Mouse (Mus musculus) hindlimb bud, embryonic 11.5 days (tissue): ENCODE data around the gene Arl8b.
"Not testable (repeated sequence)": the region's sequence is repeated elsewhere in the genome, so short reads cannot be mapped to it uniquely, and the experiment has no call there.

Source experiments
- DNase-seq: peaks from one replicate; pipeline ENCODE4 v3.0.0-alpha.2; 2012; ENCODE audit warnings: low read depth, low spot score; ENCODE audit errors: extremely low spot score

Gene Arl8b

GRCm38 (mm10) chr6:108833963-108834697 lies 51.2 kb downstream of the Arl8b start:
- no peak for DNase-seq

DNA sequence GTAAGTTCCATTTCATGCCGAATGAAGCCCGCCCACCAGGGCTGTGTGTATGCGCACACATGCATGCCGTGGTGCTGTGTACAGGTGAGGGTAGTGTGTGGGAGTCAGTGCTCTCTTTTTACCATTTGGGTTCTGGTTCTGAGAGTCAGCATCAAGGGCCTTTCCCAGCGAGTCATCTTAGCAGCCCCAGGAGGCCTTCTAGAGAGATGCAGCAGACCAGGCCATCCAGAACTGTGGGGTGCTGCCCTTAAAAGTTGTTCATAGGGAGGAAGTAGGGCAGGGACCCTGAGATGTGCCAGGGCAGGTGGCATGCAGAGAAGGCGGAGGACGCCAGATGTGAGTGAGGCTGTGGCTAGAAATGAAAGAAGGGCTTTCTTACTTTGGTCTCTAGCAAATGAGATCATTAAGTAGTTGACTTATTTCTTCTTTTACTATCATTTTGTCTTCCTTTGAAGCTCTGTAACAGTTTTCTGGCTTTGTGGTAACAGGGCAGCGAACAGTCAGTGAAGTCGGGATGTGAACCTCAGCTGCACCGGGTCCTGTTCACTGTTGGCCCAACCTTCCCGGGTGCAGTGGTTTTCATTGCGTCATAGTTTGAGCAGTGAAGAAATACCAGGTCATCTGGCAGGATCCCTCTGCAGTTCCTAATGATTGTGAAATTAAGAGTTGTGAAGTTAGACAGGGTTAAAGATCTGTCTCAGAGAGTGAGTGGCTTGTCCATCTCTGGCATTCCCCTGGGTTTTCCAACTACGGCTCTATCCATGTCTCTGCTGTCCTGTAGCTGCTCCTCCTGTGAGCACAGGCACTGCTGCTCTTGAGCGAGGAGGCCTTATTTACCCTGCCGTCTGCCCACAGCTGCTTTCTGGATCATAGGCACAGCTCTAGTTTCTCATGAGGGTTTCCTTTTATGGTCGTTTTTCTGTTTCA lies 53.1 kb downstream of the Arl8b start:
- no peak for DNase-seq

DNA sequence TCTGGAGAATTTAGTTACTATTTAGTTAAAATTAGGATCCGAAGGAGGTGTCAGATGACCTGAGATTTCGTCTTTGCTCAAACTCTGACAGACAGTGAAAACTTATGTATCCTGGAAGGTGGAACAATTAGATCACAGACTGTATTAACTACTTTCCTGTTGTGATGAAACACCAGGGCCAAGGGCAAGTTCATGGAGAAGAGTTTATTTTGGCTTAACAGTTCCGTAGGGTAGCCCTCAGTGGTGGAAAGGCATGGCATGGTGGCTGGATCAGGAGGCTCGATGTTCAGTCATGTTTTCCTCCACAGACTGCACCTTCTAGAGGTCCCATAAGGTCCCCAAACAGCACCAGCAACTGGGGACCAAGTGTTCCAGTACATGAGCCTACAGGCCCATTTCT lies 54.2 kb downstream of the Arl8b start:
- no peak for DNase-seq

DNA sequence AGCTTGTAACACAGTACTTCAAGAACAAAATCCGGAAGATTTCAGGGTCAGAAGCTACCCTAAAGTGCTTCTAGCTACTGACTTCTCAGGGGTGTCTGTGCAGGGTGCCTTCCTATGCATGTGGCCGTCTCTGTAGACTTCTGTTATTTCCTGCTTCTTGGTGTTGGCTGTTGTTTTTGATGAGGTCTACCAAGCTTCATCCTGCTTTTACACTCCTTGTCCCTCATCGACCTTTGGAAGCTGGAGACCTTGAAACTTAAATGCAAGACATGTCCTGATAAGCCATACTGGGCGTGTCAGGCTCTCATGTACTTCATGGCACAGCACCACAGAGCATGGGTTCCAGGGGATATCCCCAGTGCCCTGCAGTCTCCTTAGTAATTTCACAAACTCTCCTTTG lies 55.1 kb downstream of the Arl8b start:
- DNase-seq: no peak

- no peak for DNase-seq
Observed at GRCm38 (mm10) chr6:108839432-108839831, 56.5 kb downstream of the Arl8b start.

- no peak for DNase-seq
Observed at GRCm38 (mm10) chr6:108840861-108841640, 58.2 kb downstream of the Arl8b start.

DNA sequence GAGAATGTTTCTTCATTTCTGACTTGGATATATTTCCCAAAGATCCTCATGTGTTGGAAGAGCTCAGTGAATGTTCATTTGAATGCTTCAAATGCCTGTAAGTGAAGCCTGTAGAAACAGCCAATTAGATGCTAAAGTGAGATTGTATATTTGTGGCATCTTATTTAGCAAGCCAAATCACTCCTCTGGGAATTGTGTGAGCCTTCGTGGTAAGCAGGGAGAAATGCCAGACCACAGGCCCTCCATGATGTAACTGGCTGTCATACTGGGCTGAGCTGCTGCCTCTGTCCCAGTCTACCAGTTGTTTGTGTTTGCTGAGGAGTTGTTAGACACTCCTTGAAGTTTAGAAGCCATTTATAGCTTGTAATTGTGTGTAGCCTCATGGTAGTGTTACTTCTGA lies 60.8 kb downstream of the Arl8b start:
- DNase-seq: no peak

DNA sequence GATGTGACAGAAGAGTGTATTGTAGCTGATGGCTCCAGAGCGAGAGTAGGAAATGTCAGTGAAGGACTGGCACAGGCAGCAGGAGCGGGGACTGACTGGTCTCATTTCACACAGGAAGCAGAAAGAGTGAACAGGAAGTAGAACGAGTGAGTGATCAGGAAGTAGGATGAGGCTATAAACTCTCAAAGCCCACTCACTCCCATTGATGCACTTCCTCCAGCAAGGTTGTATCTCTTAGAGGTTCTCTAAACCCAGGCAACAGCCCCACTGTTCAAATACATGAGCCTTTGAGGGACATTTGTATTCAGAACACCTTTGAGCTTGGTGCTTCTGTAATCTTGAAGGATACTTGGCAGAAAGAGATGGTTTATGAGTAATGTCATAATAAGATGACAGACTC lies 61.2 kb downstream of the Arl8b start:
- DNase-seq: no peak

DNA sequence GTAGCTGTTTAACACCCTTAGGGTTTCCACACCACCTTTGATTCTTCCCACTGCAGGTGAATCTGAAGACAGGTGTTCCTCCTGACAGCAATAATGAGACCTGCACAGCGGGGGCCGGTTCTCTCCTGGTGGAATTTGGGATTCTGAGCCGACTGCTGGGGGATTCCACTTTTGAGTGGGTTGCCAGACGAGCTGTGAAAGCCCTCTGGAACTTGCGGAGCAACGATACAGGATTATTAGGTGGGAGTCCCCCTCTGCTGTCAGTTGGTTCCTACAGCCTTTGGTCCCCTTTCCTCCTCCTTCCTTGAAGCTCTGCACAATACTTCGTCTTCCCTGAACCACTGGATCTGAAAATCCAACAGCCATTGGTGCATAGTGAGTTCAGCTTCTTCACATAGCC lies 61.9 kb downstream of the Arl8b start:
- no peak for DNase-seq

GRCm38 (mm10) chr6:108852088-108852670 lies 69.3 kb downstream of the Arl8b start:
- DNase-seq: no peak

DNA sequence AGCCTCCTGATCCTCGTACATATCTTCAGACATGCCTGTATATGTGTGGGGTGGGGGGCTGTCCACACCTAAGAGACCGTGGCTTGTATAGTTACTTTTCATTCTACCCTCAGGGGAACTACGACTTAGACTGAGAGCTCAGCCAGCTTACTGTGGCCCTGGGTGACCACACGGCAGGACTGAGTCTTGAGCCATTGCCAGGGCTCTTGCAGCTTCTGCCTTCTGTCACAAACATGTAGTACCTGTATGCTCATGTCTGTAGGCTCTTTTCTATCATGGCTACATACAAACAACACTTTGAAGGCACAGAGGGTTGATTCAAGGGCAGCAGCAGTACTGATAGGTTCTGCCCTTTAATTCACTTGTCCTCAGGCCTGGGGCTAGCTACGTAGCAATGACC lies 70.1 kb downstream of the Arl8b start:
- DNase-seq: no peak

DNA sequence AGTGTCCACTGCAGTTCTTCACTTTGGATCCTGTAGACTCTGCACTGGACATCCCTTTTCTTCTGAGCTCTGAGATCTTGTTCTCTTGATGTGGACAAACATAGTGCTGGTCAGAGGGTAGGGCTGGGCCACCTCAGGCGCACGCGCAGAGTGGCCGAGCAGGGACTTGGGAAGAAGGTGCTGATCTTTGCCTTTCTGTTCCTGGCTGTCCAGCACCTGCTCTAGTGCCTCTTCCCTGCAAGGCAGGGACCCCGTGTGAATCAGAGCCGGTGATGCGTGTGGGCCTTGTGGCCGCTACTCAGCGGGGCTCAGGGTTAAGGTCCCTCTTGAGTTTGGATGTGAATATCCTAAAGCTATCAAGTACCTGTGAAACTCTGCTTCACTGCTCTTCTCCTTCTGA lies 75.7 kb downstream of the Arl8b start:
- DNase-seq: no peak

DNA sequence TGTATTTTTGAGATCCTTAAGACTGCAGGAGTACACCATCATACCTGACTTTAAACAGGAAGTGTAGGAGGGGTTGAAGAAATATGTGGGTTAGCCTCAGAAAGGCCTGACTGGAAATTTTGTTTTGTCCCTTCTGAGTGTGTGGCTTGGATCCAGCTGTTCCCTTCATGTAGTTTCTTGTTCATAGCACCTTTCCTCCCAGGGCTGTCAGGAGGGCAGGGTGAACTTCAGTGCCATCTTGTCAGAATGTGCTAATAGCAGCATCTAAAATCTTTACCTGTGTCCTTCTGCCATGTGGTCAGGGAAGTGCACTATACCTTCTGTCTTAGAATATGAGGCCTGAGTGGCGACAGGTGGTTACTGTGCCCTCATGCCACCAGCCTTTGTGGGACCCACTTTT lies 78.3 kb downstream of the Arl8b start:
- no peak for DNase-seq

DNA sequence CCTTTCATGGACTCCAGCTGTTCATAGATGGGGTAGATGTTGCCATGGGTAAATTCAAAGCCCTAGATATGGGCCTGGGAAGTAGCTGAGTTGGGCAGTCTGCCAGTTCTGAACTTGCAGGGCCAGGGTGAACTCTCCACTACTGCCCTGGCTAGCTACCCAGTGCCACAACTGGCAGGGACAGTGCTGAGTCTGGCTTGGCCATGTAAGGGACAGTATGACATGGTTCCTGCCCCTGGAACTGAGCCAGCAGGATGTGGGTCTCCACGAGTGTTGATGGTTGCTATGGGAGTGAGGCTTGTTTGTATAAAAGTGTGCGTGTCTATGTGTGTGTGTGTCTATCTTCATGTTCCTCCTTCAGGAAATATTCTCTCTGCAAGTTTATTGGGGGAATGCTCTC lies 79.6 kb downstream of the Arl8b start:
- no peak for DNase-seq

- no peak for DNase-seq
Observed at GRCm38 (mm10) chr6:108866317-108866716, 83.4 kb downstream of the Arl8b start.

- DNase-seq: not testable (repeated sequence)
Observed at GRCm38 (mm10) chr6:108869031-108869430, 86.1 kb downstream of the Arl8b start.

- no peak for DNase-seq
Observed at GRCm38 (mm10) chr6:108870421-108870820, 87.5 kb downstream of the Arl8b start.

DNA sequence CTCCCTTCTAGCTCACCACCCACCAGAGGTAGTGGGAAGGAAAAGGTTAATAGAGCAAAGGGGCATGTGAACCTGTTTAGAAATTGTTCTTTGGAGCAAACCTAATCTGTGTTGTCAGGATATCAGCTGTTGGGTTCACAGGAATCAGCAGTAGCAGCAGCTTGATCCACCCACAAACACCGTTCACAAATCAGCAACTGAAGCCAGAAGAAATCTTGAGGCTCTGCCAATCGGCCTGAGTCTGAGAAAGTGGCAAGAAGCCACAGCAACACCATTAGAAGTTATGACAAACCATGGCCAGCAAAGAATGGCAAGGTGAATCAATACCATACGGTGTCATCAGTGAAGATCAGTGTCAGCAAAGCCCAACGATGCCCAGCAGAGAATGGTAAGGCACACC lies 88.4 kb downstream of the Arl8b start:
- DNase-seq: no peak
